Mouse (Mus musculus) cerebellum, adult 2 months (tissue): ENCODE measurements at regions not wholly inside any gene's neighbourhood (a gene's known extent, or its start where the extent isn't known, plus 50 kb on each side); places are given as distances from the start of the nearest gene placed in this dataset.

Experiments
- CTCF ChIP-seq: fragments of 200-500 bp; IDR thresholded peaks from 2 replicates; pipeline ENCODE4 v1.5.1; 2011; ENCODE audit warnings: low read depth, mild to moderate bottlenecking, control low read depth, low read length, moderate library complexity, borderline replicate concordance; ENCODE audit not compliant: insufficient read depth
- POLR2A ChIP-seq: fragments of 200-500 bp; IDR thresholded peaks from 2 replicates; pipeline ENCODE4 v1.6.1; 2011; ENCODE audit warnings: low read length, control low read depth, borderline replicate concordance; ENCODE audit not compliant: insufficient read depth

DNA sequence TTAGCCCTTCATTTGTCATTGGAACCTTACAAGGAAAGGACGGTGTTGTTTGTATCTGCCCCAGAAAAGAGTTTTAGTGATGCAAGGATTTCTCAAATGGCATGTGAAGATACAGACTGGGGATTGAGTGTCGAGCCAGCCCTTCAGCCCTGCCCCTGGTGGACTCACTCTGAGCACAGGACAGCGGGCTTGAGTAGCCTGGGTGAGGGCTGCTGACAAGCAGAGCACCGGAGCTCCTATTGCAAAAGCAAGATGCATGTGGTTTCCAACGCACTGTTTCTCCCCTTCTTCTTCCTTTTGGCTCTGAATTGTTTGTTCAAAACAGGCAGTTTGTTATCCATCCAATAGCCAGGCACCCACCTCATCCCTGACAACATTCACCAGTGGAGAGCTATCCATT lies 59.0 kb upstream of the Rell1 start:
- no peak for TF ChIP-seq POLR2A
- TF ChIP-seq CTCF: no peak
